Mouse (Mus musculus) liver, embryonic 14.5 days (tissue): Measurements from ENCODE around the gene Oit3. TPM values are rescaled to one million over a fixed set of nuclear protein-coding genes. Genes with fewer than 3 reads are reported as not detected.
A peak's percentile ranks its signal among the peaks of the same experiment; 100 is the strongest.
"Not testable (repeated sequence)": the region's sequence is repeated elsewhere in the genome, so short reads cannot be mapped to it uniquely, and the experiment has no call there.

Source experiments
- ATAC-seq: fragments of 200-750 bp; cut with Nextera tagmentation; 2 replicates; pipeline ENCODE4 v1.8.0; 2017; ENCODE audit warnings: moderate number of reproducible peaks, mild to moderate bottlenecking, moderate library complexity; ENCODE audit not compliant: insufficient read depth
- DNase-seq, 3 experiments: peaks; one replicate each; pipeline ENCODE4 v3.0.0-alpha.2; 2012 to 2013; ENCODE audit warnings: low read depth in 3 of 3, low spot score in 3 of 3
- H3K27ac ChIP-seq: fragments of 300-500 bp; sonication (generic); 2 replicates; pipeline ENCODE4 v1.5.1; 2014; ENCODE audit warnings: moderate library complexity, mild to moderate bottlenecking, control low read depth, inconsistent platforms
- H3K27me3 ChIP-seq: fragments of 300-500 bp; sonication (generic); 2 replicates; pipeline ENCODE4 v1.6.1; 2014; ENCODE audit warnings: mild to moderate bottlenecking, low read length, moderate library complexity; ENCODE audit not compliant: control insufficient read depth, insufficient read depth
- H3K36me3 ChIP-seq: fragments of 300-500 bp; sonication (generic); replicated peaks from 2 replicates; pipeline ENCODE4 v1.6.1; 2014; ENCODE audit warnings: low read depth; ENCODE audit not compliant: control insufficient read depth, insufficient read depth
- H3K4me1 ChIP-seq, 2 experiments: fragments of 200-500 bp in 1 of 2; fragments of 300-500 bp in 1 of 2; sonication (generic) in 1 of 2; replicated peaks; 2 replicates each; pipeline ENCODE4 v1.6.1; 2012 to 2014; ENCODE audit warnings: antibody characterized with exemption in 1 of 2, inconsistent platforms in 1 of 2, low read length in 1 of 2; ENCODE audit not compliant: control insufficient read depth in 2 of 2, insufficient read depth in 2 of 2
- H3K4me2 ChIP-seq: fragments of 300-500 bp; sonication (generic); 2 replicates; pipeline ENCODE4 v1.6.1; 2014; ENCODE audit warnings: low read depth, mild to moderate bottlenecking, control low read depth, moderate library complexity
- H3K4me3 ChIP-seq, 2 experiments: fragments of 200-500 bp in 1 of 2; fragments of 300-500 bp in 1 of 2; sonication (generic) in 1 of 2; 2 replicates each; pipeline ENCODE4 v1.5.1; 2012 to 2014; ENCODE audit warnings: low read depth in 2 of 2, low read length in 2 of 2, mild to moderate bottlenecking in 2 of 2, control low read depth in 1 of 2, inconsistent platforms in 1 of 2, moderate library complexity in 1 of 2; ENCODE audit not compliant: insufficient read depth in 1 of 2
- H3K9ac ChIP-seq: fragments of 300-500 bp; sonication (generic); replicated peaks from 2 replicates; pipeline ENCODE4 v1.6.1; 2014; ENCODE audit warnings: mild to moderate bottlenecking, control low read depth, moderate library complexity
- H3K9me3 ChIP-seq: fragments of 300-500 bp; sonication (generic); 2 replicates; pipeline ENCODE4 v1.6.1; 2016; ENCODE audit warnings: low read length, mixed read lengths; ENCODE audit not compliant: control insufficient read depth
- CTCF ChIP-seq: IDR thresholded peaks from 2 replicates; pipeline ENCODE4 v1.5.1; 2016; ENCODE audit warnings: antibody characterized with exemption, low read depth, control low read depth
- EP300 ChIP-seq: IDR thresholded peaks from 2 replicates; pipeline ENCODE4 v1.6.1; 2016; ENCODE audit warnings: antibody characterized with exemption, low read depth
- WGBS: fragments of 180-500 bp; shearing (Covaris S2); extraction: QIAGEN DNeasy Blood & Tissue Kit; methylation state at CpG from one replicate; pipeline ENCODE4 v1.1.7; 2014; ENCODE audit not compliant: insufficient replicate concordance; 5-methylcytosine and 5-hydroxymethylcytosine counted together
- polyA plus RNA-seq, 2 experiments: library from polyadenylated mRNA; depleted of rRNA in 1 of 2; stranded (reverse) in 1 of 2; unstranded in 1 of 2; fragments of >200 nt; fragmentation: Nextera tagmentation in 1 of 2; extraction: Ambion mirVana in 1 of 2; gene quantifications; 2 replicates each; pipeline versions ENCODE4 v1.2.1 to v1.2.3; 2012 to 2014

Oit3 gene
- polyA plus RNA-seq, 2 experiments = 16.0 to 17.5 TPM

DNA sequence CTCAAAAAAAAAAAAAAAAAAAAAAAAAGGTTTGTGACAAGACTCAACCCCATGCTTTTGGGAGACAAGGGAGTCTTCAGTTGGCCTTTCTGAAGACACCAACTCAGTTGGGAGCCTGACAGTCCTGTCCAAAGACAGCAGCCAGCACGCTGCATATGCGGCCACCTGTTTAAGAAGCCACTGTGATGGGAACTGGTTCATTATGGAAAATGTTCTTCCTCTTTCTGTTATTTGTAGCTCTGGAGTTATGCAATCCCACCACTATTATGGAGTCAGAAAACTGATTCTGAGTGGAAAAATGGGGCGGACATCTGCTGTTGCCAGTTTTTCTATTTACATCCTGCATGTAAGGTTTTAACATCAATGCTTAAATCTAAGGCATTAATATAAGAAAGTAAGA lies 51.9 kb downstream of the Oit3 start:
- no peak for DNase-seq
- 71% methylated on average over 3 of the region's 3 CpGs for WGBS
- no peak for ATAC-seq

DNA sequence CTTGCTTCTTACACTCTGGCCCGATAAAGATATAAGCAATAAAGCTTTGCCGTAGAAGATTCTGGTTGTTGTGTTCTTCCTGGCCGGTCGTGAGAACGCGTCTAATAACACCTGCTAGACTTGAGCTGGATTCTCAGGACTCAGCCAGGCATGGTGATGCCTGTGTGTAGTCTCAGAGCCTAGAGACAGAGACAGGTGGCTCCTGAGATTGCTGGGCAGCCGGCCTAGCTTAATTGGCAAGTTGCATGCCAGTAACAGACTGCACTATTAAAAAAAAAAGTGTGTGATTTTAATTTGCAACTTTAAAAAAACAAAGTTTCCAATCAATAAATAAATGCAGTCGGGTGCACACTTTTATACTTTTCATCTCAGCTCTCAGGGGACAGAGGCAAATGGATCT lies 54.6 kb downstream of the Oit3 start:
- H3K4me1 ChIP-seq = no peaks in the 10 kb centered on the region
- WGBS = 76% methylated on average over 7 of the region's 8 CpGs
- no peak for TF ChIP-seq CTCF
- TF ChIP-seq EP300 = no peak
- no peak overlapping the region for H3K27ac ChIP-seq
- no peak overlapping the region for H3K4me2 ChIP-seq
- no peak overlapping the region for H3K4me3 ChIP-seq
- ATAC-seq (no peak), DNase-seq (no peak)
- H3K9me3 ChIP-seq = no peaks in the 10 kb centered on the region
- H3K27me3 ChIP-seq = no peaks in the 10 kb centered on the region
- H3K9ac ChIP-seq = no peak overlapping the region
- H3K36me3 ChIP-seq = no peaks in the 10 kb centered on the region

More for the DNA sequence above, 51.9 kb downstream of the Oit3 start:
- Histone ChIP-seq H3K4me2 (no peak overlapping the region), H3K27me3 (no peaks in the 10 kb centered on the region), H3K9me3 (no peaks in the 10 kb centered on the region), H3K4me3 (no peak overlapping the region), H3K36me3 (no peaks in the 10 kb centered on the region), H3K9ac (no peak overlapping the region), H3K4me1 (no peaks in the 10 kb centered on the region), H3K27ac (no peak overlapping the region)
- TF ChIP-seq EP300 = no peak
- no peak for TF ChIP-seq CTCF

DNA sequence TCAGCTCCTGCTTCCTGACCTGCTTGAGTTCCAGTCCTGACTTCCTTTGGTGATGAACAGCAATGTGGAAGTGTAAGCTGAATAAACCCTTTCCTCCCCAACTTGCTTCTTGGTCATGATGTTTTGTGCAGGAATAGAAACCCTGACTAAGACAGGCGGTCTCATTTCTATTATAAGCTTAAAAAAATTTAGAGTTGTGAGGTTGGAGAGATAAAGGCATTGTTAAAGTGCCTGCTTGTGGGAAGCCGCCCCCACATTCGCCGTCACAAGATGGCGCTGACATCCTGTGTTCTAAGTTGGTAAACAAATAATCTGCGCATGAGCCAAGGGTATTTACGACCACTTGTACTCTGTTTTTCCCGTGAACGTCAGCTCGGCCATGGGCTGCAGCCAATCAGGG lies 60.0 kb downstream of the Oit3 start:
- H3K4me1 ChIP-seq, H3K36me3 ChIP-seq, H3K4me3 ChIP-seq, H3K27me3 ChIP-seq, DNase-seq, H3K9me3 ChIP-seq, H3K4me2 ChIP-seq, H3K27ac ChIP-seq, ATAC-seq, H3K9ac ChIP-seq: not testable (repeated sequence)
- 74% methylated on average over 5 of the region's 10 CpGs for WGBS

DNA sequence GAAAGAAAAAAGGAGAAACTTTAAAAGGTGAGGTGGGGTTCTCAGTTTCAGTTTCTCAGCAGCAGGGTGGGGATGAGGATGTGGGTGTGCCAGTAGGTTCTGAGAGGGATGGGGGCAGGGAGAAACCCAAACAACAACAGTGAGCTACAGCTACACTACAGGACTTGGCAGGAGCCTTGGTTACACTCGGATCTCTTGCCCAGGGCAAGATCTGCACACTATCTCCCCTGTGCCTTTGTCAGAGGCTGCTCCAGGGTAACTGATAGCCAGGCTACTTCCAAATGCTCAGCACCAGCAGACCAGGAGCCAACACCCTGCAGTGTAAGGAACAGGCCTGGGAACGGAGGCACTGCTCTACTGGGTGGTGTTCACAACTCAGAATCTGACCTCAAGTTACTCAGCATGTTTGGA lies 61.2 kb downstream of the Oit3 start:
- no peaks in the 10 kb centered on the region for H3K27me3 ChIP-seq
- H3K4me1 ChIP-seq = peaks cover 0 to 10% of the 10 kb centered on the region in 2 experiments; a peak in 3 of 4 replicates
- peak overlapping the region; percentile 20 for H3K4me2 ChIP-seq
- TF ChIP-seq EP300 = no peak
- no peak for TF ChIP-seq CTCF
- peak overlapping the region; percentile 52 for H3K27ac ChIP-seq
- DNase-seq (no peak), ATAC-seq (peak; percentile 66; the same call in 1 of the 2 replicates)
- H3K36me3 ChIP-seq = no peaks in the 10 kb centered on the region
- no peak overlapping the region for H3K9ac ChIP-seq
- H3K4me3 ChIP-seq = no peak overlapping the region
- WGBS = 13% methylated on average over 2 of the region's 2 CpGs
- no peaks in the 10 kb centered on the region for H3K9me3 ChIP-seq

DNA sequence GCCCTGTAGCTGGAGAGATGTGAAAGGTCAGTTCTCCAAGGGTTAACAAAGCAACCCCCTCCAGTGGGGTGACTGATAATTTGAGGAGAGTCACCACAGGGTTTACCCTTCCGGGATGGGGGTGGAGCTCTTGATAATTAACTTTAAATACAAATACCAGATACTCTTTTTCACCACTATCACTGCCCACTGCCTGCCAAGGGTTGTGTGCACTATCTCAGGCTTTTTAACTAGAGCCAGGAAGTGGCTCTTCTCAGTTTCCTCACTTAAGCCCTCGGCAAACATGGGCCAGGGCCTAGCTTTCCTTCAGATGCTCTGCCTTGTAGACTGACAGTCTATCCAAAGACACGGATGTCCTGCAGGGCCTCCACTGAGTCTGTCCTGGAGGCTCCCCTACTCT lies 61.7 kb downstream of the Oit3 start:
- Histone ChIP-seq H3K9ac (no peak overlapping the region), H3K4me2 (peak overlapping the region; percentile 20), H3K27ac (no peak overlapping the region), H3K36me3 (no peaks in the 10 kb centered on the region), H3K4me1 (peaks cover 0 to 10% of the 10 kb centered on the region in 2 experiments; a peak in 3 of 4 replicates), H3K4me3 (no peak overlapping the region), H3K9me3 (no peaks in the 10 kb centered on the region), H3K27me3 (no peaks in the 10 kb centered on the region)
- TF ChIP-seq EP300 = no peak
- TF ChIP-seq CTCF = no peak
- ATAC-seq (peak; percentile 33; the same call in 1 of the 2 replicates), DNase-seq (no peak)
- 19% methylated on average over 3 of the region's 3 CpGs for WGBS
